In genomic region chr14:31669161-31669611, GRCm38 (mm10) we compare ENCODE assay signal across 8 mouse cellular contexts. TPM values are rescaled to one million over a fixed set of nuclear protein-coding genes. Genes with fewer than 3 reads are reported as not detected.
DNase-seq lines count a peak whose midpoint lies in the region; ATAC-seq and TF ChIP-seq lines count a peak whose summit lies in the region.

No protein-coding gene starts in this region.

- 62% methylated on average over 13 of the region's 13 CpGs for WGBS in forebrain, embryonic 14.5 days
- 39% methylated on average over 13 of the region's 13 CpGs for WGBS in lung, postnatal 0 days

- 0 out of 2 replicates have a peak, but pooled peaks cover 7% of the 10 kb centered on the region for H3K36me3 ChIP-seq in forebrain, embryonic 14.5 days (ENCODE audit: control insufficient read depth, insufficient read depth, low read length)
- H3K36me3 ChIP-seq in lung, postnatal 0 days (ENCODE audit: insufficient read depth, low read length), result peaks cover 11% of the 10 kb centered on the region; the same call in 1 of the 2 replicates

- H3K27ac ChIP-seq in forebrain, embryonic 14.5 days (ENCODE audit: low read depth, low read length), result peak overlapping the region; percentile 75; the same call in 1 of the 2 replicates
- H3K27ac ChIP-seq in lung, postnatal 0 days (ENCODE audit: low read length), result peak overlapping the region; percentile 90

- DNase-seq in CD4-positive helper T cell, adult 2 months (ENCODE audit: low read depth, low spot score), result peak; percentile 31
- DNase-seq in adrenal gland, adult 8-10 months, result peak; percentile 84
- DNase-seq in forebrain, embryonic 14.5 days (ENCODE audit: low spot score), result peak; percentile 42
- peak; percentile 77 for DNase-seq in heart, postnatal 25 days (ENCODE audit: low spot score)
- DNase-seq in kidney, postnatal 4 days, result peak; percentile 48 to 70
- peak; percentile 84 for DNase-seq in lung, postnatal 0 days (ENCODE audit: low spot score)
- DNase-seq in right cerebral cortex, postnatal 25 days, result peak; percentile 80

- H3K9ac ChIP-seq in forebrain, embryonic 14.5 days (ENCODE audit: low read length), result no peak overlapping the region
- H3K9ac ChIP-seq in lung, postnatal 0 days (replicated peaks; ENCODE audit: low read depth), result no peak overlapping the region

- peak; percentile 52 for ATAC-seq in forebrain, embryonic 14.5 days
- ATAC-seq in lung, postnatal 0 days, result peak; percentile 87
- ATAC-seq in CD4-positive, CD25-positive, alpha-beta regulatory T cell, adult 4 months, result no peak

- H3K4me3 ChIP-seq in forebrain, embryonic 14.5 days (ENCODE audit: low read depth, low read length), result no peak overlapping the region
- H3K4me3 ChIP-seq in lung, postnatal 0 days (ENCODE audit: low read depth, low read length), result no peak overlapping the region

- H3K4me1 ChIP-seq in forebrain, embryonic 14.5 days (ENCODE audit: control insufficient read depth, insufficient read depth, low read length), result peaks cover 23% of the 10 kb centered on the region
- H3K4me1 ChIP-seq in lung, postnatal 0 days (ENCODE audit: insufficient read depth, low read depth, low read length), result peaks cover 7% of the 10 kb centered on the region; the same call in 1 of the 2 replicates

- no peaks in the 10 kb centered on the region for H3K27me3 ChIP-seq in forebrain, embryonic 14.5 days (replicated peaks; ENCODE audit: control insufficient read depth, insufficient read depth, low read length)
- H3K27me3 ChIP-seq in lung, postnatal 0 days (replicated peaks; ENCODE audit: insufficient read depth, low read length), result no peaks in the 10 kb centered on the region

- no peaks in the 10 kb centered on the region for H3K9me3 ChIP-seq in forebrain, embryonic 14.5 days (replicated peaks; ENCODE audit: control insufficient read depth, low read length)
- no peaks in the 10 kb centered on the region for H3K9me3 ChIP-seq in lung, postnatal 0 days (ENCODE audit: low read length)

- TF ChIP-seq CTCF in lung, postnatal 0 days (IDR thresholded peaks at IDR 0.05), result peak; percentile 15; the same call in 1 of the 2 replicates

- intact Hi-C loops in heart, postnatal 25 days (cut with DNase I), result loop anchor here (5.0 kb wide), 1 partner anchor 33 kb away; no protein-coding TSS in a partner anchor

- H3K4me2 ChIP-seq in forebrain, embryonic 14.5 days (ENCODE audit: low read length), result no peak overlapping the region
- H3K4me2 ChIP-seq in lung, postnatal 0 days (replicated peaks; ENCODE audit: low read depth, low read length), result peak overlapping the region; percentile 22; the same call in 1 of the 2 replicates

- TF ChIP-seq EP300 in lung, postnatal 0 days (IDR thresholded peaks at IDR 0.05), result peak; percentile 87

RNA-seq across cellular contexts. Expression of gene Hacl1, which starts 28.1 kb away (rescaled TPM):
- total RNA-seq in adrenal gland, adult 8-10 months (2022), result 10 to 100 TPM; 30.2 to 50.3 (median 41.6) TPM
- polyA plus RNA-seq in forebrain, embryonic 14.5 days (2014; fragmentation: Nextera tagmentation; extraction: Ambion mirVana), result 10.2 and 13.0 TPM in 2 replicates
- total RNA-seq in heart, postnatal 25 days (2021), result 10 to 100 TPM in 1 of 2 experiments, 1 to 10 TPM in 1; 5.7 to 13.6 TPM
- polyA plus RNA-seq in lung, postnatal 0 days (2015; fragmentation: Nextera tagmentation; extraction: Ambion mirVana), result 13.2 and 13.5 TPM in 2 replicates
- polyA plus RNA-seq in CD4-positive, CD25-positive, alpha-beta regulatory T cell, adult 4 months (2017; shearing (Covaris generic)), result 10 to 100 TPM; 33.3 to 37.9 TPM

RNA-seq across cellular contexts. Expression of gene Btd, which starts 28.4 kb away (rescaled TPM):
- total RNA-seq in adrenal gland, adult 8-10 months (2022), result 10 to 100 TPM; 49.5 to 78.3 (median 62.2) TPM
- 17.3 and 19.0 TPM in 2 replicates for polyA plus RNA-seq in forebrain, embryonic 14.5 days (2014; fragmentation: Nextera tagmentation; extraction: Ambion mirVana)
- 10 to 100 TPM in 1 of 2 experiments, 1 to 10 TPM in 1; 9.1 to 10.4 TPM for total RNA-seq in heart, postnatal 25 days (2021)
- polyA plus RNA-seq in lung, postnatal 0 days (2015; fragmentation: Nextera tagmentation; extraction: Ambion mirVana), result 27.8 and 28.2 TPM in 2 replicates
- polyA plus RNA-seq in CD4-positive, CD25-positive, alpha-beta regulatory T cell, adult 4 months (2017; shearing (Covaris generic)), result 10 to 100 TPM; 27.1 to 29.5 TPM

RNA-seq across cellular contexts. Expression of gene Gm49387, which starts 28.5 kb away (rescaled TPM):
- total RNA-seq in adrenal gland, adult 8-10 months (2022), result not detected
- polyA plus RNA-seq in forebrain, embryonic 14.5 days (2014; fragmentation: Nextera tagmentation; extraction: Ambion mirVana), result not detected in 2 replicates
- 1 to 10 TPM in 1 of 2 experiments, under 1 TPM in 1; 0.47 to 1.5 TPM for total RNA-seq in heart, postnatal 25 days (2021)
- polyA plus RNA-seq in lung, postnatal 0 days (2015; fragmentation: Nextera tagmentation; extraction: Ambion mirVana), result 1.7 and 1.9 TPM in 2 replicates
- under 1 TPM in 1 of 2 experiments, not detected in 1; 0.62 TPM for polyA plus RNA-seq in CD4-positive, CD25-positive, alpha-beta regulatory T cell, adult 4 months (2017; shearing (Covaris generic))

Comparison
In these comparisons a context has a peak if more than half of its experiments do, and no peak if none do; other contexts are left out.
1. DNase-seq: peak in every context shown above with its lines; median percentile 84 in adrenal gland, adult 8-10 months; 84 in lung, postnatal 0 days; 80 in right cerebral cortex, postnatal 25 days; 77 in heart, postnatal 25 days; 59 in kidney, postnatal 4 days; 42 in forebrain, embryonic 14.5 days; 31 in CD4-positive helper T cell, adult 2 months.